Mouse (Mus musculus) ovary, postnatal 14 days (tissue): ENCODE results near the gene Zfp455.
"Not testable (repeated sequence)": the region's sequence is repeated elsewhere in the genome, so short reads cannot be mapped to it uniquely, and the experiment has no call there.

Experiments
- DNase-seq: peaks from one replicate; pipeline ENCODE4 v3.0.0; 2022; ENCODE audit warnings: low spot score

The Zfp455 gene

GRCm38 (mm10) chr13:67194340-67194894, at the start of gene Zfp455:
Gene Zfp455 (plus strand): TSS chr13:67194506.
- DNase-seq: peak; percentile 46

DNA sequence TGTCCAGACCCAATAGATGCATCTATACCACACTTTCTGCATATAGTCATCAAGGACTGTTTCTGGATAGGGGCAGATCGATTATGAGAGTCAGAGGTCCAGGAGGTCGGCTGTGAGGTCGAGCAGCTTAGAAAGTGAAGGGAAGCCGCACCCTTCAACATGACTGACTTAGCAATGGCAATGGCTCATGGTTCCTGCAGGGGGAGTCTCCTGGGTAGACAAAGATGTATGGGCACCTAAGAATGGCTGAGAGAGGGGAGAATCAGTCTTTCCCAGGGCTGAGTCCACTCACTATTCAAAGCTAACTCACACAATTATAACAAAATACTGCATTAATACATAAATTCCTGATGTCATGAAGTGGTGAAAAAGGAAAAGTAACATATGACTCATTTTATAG, 28.2 kb upstream of the Zfp455 start:
- DNase-seq: not testable (repeated sequence)

DNA sequence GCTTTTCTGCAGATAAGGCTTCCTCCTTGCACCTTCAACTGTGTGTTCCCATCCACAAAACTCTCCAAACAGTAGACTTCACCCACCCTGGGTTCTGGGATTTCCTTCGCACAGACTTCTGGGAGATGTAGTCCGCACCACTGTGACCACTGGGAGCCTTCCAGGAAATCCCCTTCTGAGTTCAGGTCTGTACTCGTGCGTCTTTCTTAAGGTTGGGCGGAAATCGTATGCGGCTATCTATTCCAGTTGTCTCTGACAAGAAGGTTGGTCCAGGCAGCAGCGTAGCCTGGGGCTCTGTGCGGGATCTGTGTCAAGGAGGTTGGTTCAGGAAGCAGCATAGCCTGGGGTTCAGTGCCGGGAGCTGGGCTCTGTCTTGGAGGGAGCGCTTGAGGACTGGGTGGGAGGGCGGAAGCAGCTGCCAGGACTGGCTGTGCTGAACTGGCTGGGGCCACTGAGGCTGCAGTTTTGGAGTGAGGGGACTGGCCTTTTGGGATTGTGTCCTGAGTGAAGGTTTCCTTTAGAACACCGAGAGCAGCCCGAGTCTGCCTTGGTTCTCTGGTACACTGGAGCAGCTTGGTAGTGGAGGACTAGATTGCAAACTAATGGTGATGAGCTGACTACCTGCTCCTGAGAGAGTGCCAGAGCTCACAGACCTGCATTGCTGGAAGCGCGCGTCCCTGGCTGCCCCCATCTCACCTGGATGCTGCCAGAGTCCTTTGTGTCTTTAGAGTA, 21.1 kb upstream of the Zfp455 start, which contains the start of gene Rsl1:
TSS of gene Rsl1 (plus strand) at position 192 of the 732 bp plus-strand sequence.
- peak; percentile 58 for DNase-seq

- DNase-seq: no peak
Measured at GRCm38 (mm10) chr13:67173723-67174055, 20.6 kb upstream of the Zfp455 start.

- no peak for DNase-seq
Measured at GRCm38 (mm10) chr13:67201656-67202055, 7.3 kb downstream of the Zfp455 start.

GRCm38 (mm10) chr13:67214015-67214607, 19.8 kb downstream of the Zfp455 start:
- DNase-seq: no peak
